Mouse (Mus musculus) splenic B cell, adult 2 months (primary cell): ENCODE measurements around the gene Fam49a.
"Not testable (repeated sequence)": the region's sequence is repeated elsewhere in the genome, so short reads cannot be mapped to it uniquely, and the experiment has no call there.

Source experiments
- DNase-seq: peaks from one replicate; pipeline ENCODE4 v3.0.0-alpha.2; 2011; ENCODE audit warnings: low read depth, low spot score
- H3K27me3 ChIP-seq: 2 replicates; pipeline ENCODE4 v1.6.1; 2012; ENCODE audit warnings: mild to moderate bottlenecking, low read length, moderate library complexity, mixed read lengths; ENCODE audit not compliant: control insufficient read depth, poor library complexity, insufficient read depth, severe bottlenecking
- H3K36me3 ChIP-seq: 2 replicates; pipeline ENCODE4 v1.6.1; 2012; ENCODE audit warnings: mild to moderate bottlenecking, low read length, moderate library complexity, mixed read lengths; ENCODE audit not compliant: control insufficient read depth, poor library complexity, insufficient read depth, severe bottlenecking

The Fam49a gene

GRCm38 (mm10) chr12:12314326-12314725 lies 52.4 kb downstream of the Fam49a start:
- H3K36me3 ChIP-seq, result no peaks in the 10 kb centered on the region
- no peak for DNase-seq
- no peaks in the 10 kb centered on the region for H3K27me3 ChIP-seq

GRCm38 (mm10) chr12:12315011-12315410 lies 53.1 kb downstream of the Fam49a start:
- Histone ChIP-seq H3K27me3 (no peaks in the 10 kb centered on the region), H3K36me3 (no peaks in the 10 kb centered on the region)
- no peak for DNase-seq

GRCm38 (mm10) chr12:12316956-12317355 lies 55.0 kb downstream of the Fam49a start:
- Histone ChIP-seq H3K36me3 (no peaks in the 10 kb centered on the region), H3K27me3 (no peaks in the 10 kb centered on the region)
- no peak for DNase-seq

GRCm38 (mm10) chr12:12317606-12318005 lies 55.7 kb downstream of the Fam49a start:
- no peak for DNase-seq
- Histone ChIP-seq H3K27me3 (no peaks in the 10 kb centered on the region), H3K36me3 (no peaks in the 10 kb centered on the region)

GRCm38 (mm10) chr12:12318140-12318734 lies 56.3 kb downstream of the Fam49a start:
- Histone ChIP-seq H3K36me3 (no peaks in the 10 kb centered on the region), H3K27me3 (no peaks in the 10 kb centered on the region)
- DNase-seq, result peak; percentile 74

GRCm38 (mm10) chr12:12320693-12321092 lies 58.8 kb downstream of the Fam49a start:
- peak; percentile 59 for DNase-seq
- Histone ChIP-seq H3K27me3 (no peaks in the 10 kb centered on the region), H3K36me3 (no peaks in the 10 kb centered on the region)

GRCm38 (mm10) chr12:12321111-12321510 lies 59.2 kb downstream of the Fam49a start:
- no peak for DNase-seq
- H3K27me3 ChIP-seq, result no peaks in the 10 kb centered on the region
- no peaks in the 10 kb centered on the region for H3K36me3 ChIP-seq

GRCm38 (mm10) chr12:12323084-12323483 lies 61.1 kb downstream of the Fam49a start:
- H3K36me3 ChIP-seq, result 0 out of 2 replicates have a peak, but pooled peaks cover 2% of the 10 kb centered on the region
- no peak for DNase-seq
- H3K27me3 ChIP-seq, result no peaks in the 10 kb centered on the region

GRCm38 (mm10) chr12:12323616-12324223 lies 61.8 kb downstream of the Fam49a start:
- Histone ChIP-seq H3K36me3 (0 out of 2 replicates have a peak, but pooled peaks cover 2% of the 10 kb centered on the region), H3K27me3 (no peaks in the 10 kb centered on the region)
- peak; percentile 83 for DNase-seq

GRCm38 (mm10) chr12:12324266-12324665 lies 62.3 kb downstream of the Fam49a start:
- not testable (repeated sequence) for H3K27me3 ChIP-seq, DNase-seq, H3K36me3 ChIP-seq

- Histone ChIP-seq H3K27me3 (no peaks in the 10 kb centered on the region), H3K36me3 (0 out of 2 replicates have a peak, but pooled peaks cover 1% of the 10 kb centered on the region)
- no peak for DNase-seq
These were observed 71.8 kb downstream of the Fam49a start for GRCm38 (mm10) chr12:12333526-12334310.

- no peaks in the 10 kb centered on the region for H3K27me3 ChIP-seq
- DNase-seq, result no peak
- H3K36me3 ChIP-seq, result 0 out of 2 replicates have a peak, but pooled peaks cover 1% of the 10 kb centered on the region
These were observed 72.5 kb downstream of the Fam49a start for GRCm38 (mm10) chr12:12334486-12334885.

- H3K27me3 ChIP-seq, result no peaks in the 10 kb centered on the region
- H3K36me3 ChIP-seq, result peaks cover 1% of the 10 kb centered on the region; the same call in 1 of the 2 replicates
- no peak for DNase-seq
These were observed 73.6 kb downstream of the Fam49a start for GRCm38 (mm10) chr12:12335566-12335965.

GRCm38 (mm10) chr12:12337378-12337777 lies 75.4 kb downstream of the Fam49a start:
- H3K27me3 ChIP-seq, result no peaks in the 10 kb centered on the region

GRCm38 (mm10) chr12:12343320-12343719 lies 81.4 kb downstream of the Fam49a start:
- no peaks in the 10 kb centered on the region for H3K27me3 ChIP-seq
- H3K36me3 ChIP-seq, result no peaks in the 10 kb centered on the region; the same call in 1 of the 2 replicates
- no peak for DNase-seq

More at GRCm38 (mm10) chr12:12337378-12337777, 75.4 kb downstream of the Fam49a start:
- no peak for DNase-seq
- peaks cover 1% of the 10 kb centered on the region; the same call in 1 of the 2 replicates for H3K36me3 ChIP-seq
